Mouse (Mus musculus): ENCODE data around the gene Rassf2.

Rassf2 gene

DNA sequence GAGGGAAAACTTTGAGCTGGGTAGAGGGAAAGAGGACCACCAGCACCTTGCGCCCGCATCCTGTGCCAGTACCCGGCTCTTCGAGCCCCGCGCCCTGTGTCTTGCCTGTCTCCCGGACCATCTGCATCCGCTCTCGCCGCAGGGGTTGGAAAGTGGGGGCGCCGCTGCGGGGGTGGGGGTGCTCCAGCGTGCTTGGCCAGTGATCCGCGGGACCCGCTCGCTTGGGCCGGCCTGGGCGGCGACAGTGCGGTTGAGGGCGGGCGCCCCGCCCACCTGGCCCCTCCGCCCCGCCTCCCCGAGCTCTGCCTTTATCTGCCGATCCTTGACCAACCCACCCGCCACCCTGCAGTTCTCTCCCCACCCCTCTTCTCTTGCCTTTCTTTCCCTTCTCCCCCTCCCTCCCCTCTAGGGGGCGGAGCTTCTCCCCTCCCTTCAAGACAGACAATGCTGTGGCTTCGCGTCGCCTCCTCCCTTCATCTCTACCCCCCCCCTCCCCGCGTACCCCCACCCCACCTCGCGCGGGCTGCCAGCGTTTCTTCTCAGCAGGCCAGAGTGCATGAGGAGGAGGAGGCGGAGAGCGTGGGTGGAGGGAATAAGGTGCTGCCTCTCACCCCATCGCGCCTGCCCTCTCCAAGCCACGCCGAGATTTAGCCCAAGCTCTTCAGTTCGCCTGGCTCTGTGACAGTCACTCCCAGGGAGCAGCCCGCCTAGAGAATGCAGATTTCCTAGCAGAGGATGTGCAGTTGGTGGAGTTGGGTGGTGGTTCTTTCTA lies at the start of gene Rassf2:
Gene Rassf2, minus strand, starts transcription at position 613 of the 772 bp plus-strand sequence.
- peak; percentile 92 for DNase-seq

DNA sequence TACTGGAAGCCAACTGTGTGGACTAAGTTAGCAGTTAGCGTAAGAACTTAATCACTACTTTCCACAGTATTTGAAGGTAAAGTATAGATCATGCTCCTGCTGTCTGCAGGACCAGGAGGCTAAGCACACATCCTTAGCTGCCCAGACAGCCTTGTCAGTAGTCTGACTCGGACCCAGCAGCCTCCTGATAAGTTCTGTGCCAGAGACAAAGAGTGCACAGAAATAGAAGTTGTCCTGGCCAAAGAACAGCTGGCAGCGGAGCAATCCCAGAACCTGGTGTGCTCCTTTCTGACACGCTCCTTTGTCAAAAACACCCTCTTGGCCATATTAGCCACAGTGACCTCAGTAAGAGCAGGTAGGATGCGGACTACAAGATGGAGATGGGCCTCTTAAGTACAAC lies 49.1 kb upstream of the Rassf2 start:
- DNase-seq, result no peak

- no peak for DNase-seq
Observed at GRCm38 (mm10) chr2:132073052-132073451, 43.0 kb upstream of the Rassf2 start.

GRCm38 (mm10) chr2:132069985-132070735 lies 40.1 kb upstream of the Rassf2 start:
- no peak for DNase-seq

- DNase-seq, result no peak
Observed at GRCm38 (mm10) chr2:132064185-132064831, 34.2 kb upstream of the Rassf2 start.

GRCm38 (mm10) chr2:132063776-132064175 lies 33.7 kb upstream of the Rassf2 start:
- no peak for DNase-seq

DNA sequence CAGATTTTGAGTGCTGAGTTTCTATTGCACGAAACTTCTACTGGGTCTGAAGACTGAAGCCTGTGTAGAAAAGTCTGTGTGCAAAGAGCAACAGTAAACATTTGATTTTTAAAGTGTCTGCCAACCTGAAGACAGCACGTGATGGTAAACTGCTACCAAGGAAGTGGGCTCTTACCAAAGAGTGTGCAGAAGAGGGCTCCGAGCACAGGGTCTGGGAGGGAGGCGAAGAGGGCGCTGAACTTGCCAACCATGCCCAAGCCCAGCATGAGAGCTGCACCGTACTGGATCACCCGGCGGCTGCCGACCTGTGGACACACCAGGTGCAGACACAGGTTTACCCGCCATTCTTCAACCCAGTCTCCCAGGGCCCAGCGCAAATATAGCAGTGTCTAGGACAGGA lies 31.8 kb upstream of the Rassf2 start:
- no peak for DNase-seq

GRCm38 (mm10) chr2:132059919-132060318 lies 29.9 kb upstream of the Rassf2 start:
- DNase-seq, result no peak

- no peak for DNase-seq
Observed at GRCm38 (mm10) chr2:132055349-132055753, 25.3 kb upstream of the Rassf2 start.

GRCm38 (mm10) chr2:132053824-132054223 lies 23.8 kb upstream of the Rassf2 start:
- DNase-seq, result no peak

- no peak for DNase-seq
Observed at GRCm38 (mm10) chr2:132051798-132052197, 21.7 kb upstream of the Rassf2 start.

GRCm38 (mm10) chr2:132049921-132050320 lies 19.9 kb upstream of the Rassf2 start:
- DNase-seq, result no peak

- no peak for DNase-seq
Observed at GRCm38 (mm10) chr2:132049491-132049890, 19.4 kb upstream of the Rassf2 start.

DNA sequence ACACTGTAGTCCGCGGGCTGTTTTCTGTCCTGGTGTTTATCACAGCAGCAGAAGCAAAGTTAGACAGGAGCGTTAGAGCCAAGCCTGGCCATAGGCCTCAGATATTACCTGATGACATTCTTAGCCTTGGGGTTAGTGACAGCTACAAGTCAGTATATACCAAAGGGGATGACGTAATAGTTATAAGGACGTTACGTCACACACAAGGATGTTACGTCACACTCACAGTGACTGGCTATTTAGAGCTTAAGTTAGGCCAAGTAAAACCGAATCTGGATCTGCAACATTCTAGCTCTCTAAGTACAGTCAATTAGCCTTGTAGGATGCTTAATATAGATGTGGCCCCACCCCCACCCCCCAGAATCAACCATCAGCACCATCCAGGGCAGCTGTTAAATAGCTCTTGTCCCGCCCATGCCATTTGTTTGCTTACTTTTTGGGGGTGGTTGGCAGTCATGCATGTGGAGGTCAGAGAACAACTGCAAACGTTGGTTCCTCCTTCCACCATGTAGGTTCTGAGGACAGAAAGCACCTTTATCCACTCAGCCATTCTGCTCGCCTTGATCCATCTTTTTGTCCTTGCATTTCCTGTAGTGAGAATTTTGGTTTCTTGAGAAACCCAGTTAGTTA lies 18.2 kb upstream of the Rassf2 start:
- DNase-seq, result no peak

DNA sequence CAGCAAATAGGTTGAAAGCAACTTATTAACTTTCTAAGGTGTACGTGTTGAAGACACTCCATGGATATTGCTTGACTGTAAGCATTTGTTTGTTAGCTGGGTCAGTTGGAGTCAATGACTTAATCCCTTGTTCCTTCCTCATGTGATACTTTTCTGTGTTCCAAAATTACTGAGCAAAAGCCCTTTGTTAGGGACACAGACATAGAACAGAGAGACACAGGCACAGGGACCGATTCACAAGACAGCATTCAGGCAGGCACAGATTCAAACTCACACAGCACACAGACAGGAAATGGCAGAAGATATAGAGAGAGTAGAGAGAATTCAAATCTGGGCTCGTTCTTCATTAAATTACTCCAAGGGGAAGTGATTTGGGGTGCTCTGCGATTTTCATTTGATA lies 17.3 kb upstream of the Rassf2 start:
- no peak for DNase-seq

DNA sequence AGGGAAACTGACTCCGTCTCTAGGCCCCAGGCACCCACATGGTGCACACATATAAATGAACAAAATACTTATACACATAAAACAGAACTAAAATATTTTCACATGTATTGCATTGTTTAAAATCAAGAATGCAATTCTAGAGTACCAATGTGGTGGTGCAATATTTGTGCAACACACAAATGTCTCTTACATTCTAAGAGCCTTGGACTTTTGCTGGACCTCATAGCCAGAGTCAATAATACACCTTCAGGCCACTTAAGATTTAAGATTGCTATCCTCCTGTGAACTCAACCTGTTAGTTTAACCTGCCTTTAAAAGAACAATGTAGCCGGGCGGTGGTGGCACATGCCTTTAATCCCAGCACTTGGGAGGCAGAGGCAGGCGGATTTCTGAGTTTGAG lies 16.6 kb upstream of the Rassf2 start:
- DNase-seq, result no peak

- DNase-seq, result no peak
Observed at GRCm38 (mm10) chr2:132044320-132045274, 14.5 kb upstream of the Rassf2 start.

DNA sequence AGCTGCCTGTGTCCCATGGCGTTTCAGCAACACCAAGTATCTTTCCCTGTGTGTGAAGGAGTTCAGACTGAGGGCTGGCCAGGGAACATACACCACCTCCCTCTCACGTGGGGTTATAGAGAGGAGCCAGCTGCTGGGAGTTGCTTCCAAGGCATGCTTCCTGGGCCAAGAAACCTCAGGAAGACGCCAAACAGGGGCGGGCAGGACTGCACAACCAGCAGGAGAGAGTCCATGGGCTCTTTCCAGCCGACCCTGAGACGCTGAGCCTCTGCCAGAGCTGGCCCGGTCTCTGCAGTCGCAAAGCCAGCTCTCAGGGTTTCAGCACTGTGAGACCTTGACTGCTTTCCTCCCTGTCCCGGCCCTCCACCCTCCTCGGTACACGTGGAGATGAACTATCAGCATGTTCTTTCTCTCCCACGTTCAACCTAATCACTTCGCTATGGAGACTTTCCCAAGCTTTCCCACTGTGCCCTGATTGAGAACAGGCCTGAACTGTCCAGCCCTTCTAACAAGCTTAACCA lies 13.1 kb upstream of the Rassf2 start:
- peak; percentile 52 for DNase-seq

- DNase-seq, result no peak
Observed at GRCm38 (mm10) chr2:132039894-132040293, 9.8 kb upstream of the Rassf2 start.

DNA sequence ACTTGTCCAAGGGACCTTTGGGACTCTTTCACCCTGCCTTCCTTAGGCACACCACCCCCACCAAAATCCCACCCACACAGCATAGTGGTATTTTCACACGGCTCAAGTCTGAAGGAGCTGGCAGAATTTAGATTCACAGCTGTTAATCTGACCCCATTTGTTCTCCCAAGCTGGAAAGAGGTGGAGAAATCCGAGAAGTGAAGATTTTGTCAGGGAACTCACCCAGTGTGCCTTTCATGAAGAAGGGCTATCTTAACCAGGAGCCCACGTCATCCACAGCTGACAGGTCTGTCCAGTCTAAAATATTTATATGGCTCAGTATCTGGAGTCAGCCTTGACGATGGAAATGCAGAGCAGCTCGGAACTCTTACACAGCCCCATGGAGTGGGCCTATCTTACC lies 6.3 kb upstream of the Rassf2 start:
- DNase-seq, result no peak

GRCm38 (mm10) chr2:132035470-132035835 lies 5.4 kb upstream of the Rassf2 start:
- no peak for DNase-seq
